Mouse (Mus musculus) lung, embryonic 15.5 days (tissue): ENCODE data around the gene Obsl1. TPM values are rescaled to one million over a fixed set of nuclear protein-coding genes. Genes with fewer than 3 reads are reported as not detected.

Experiments used
- ATAC-seq: fragments of 200-750 bp; cut with Nextera tagmentation; 2 replicates; pipeline ENCODE4 v1.8.0; 2017; ENCODE audit warnings: moderate number of reproducible peaks, borderline replicate concordance; ENCODE audit not compliant: low FRiP score, low TSS enrichment; ENCODE audit errors: extremely low read depth
- H3K27ac ChIP-seq: fragments of 300-500 bp; sonication (generic); 2 replicates; pipeline ENCODE4 v1.5.1; 2015; ENCODE audit warnings: moderate library complexity, mild to moderate bottlenecking, inconsistent platforms
- H3K27me3 ChIP-seq: fragments of 300-500 bp; sonication (generic); 2 replicates; pipeline ENCODE4 v1.6.1; 2015; ENCODE audit warnings: inconsistent platforms
- H3K36me3 ChIP-seq: fragments of 300-500 bp; sonication (generic); 2 replicates; pipeline ENCODE4 v1.6.1; 2015; ENCODE audit warnings: inconsistent platforms
- H3K4me1 ChIP-seq: fragments of 300-500 bp; sonication (generic); 2 replicates; pipeline ENCODE4 v1.6.1; 2015; ENCODE audit warnings: inconsistent platforms
- H3K4me2 ChIP-seq: fragments of 300-500 bp; sonication (generic); 2 replicates; pipeline ENCODE4 v1.6.1; 2015; ENCODE audit warnings: inconsistent platforms, mild to moderate bottlenecking, moderate library complexity
- H3K4me3 ChIP-seq: fragments of 300-500 bp; sonication (generic); 2 replicates; pipeline ENCODE4 v1.5.1; 2015; ENCODE audit warnings: mild to moderate bottlenecking, inconsistent platforms
- H3K9ac ChIP-seq: fragments of 300-500 bp; sonication (generic); 2 replicates; pipeline ENCODE4 v1.6.1; 2015; ENCODE audit warnings: inconsistent platforms
- H3K9me3 ChIP-seq: fragments of 300-500 bp; sonication (generic); 2 replicates; pipeline ENCODE4 v1.6.1; 2016; ENCODE audit warnings: inconsistent platforms
- WGBS: fragments of 180-500 bp; shearing (Covaris S2); methylation state at CpG from one replicate; pipeline ENCODE4 v1.1.7; 2015; 5-methylcytosine and 5-hydroxymethylcytosine counted together
- polyA plus RNA-seq: library from polyadenylated mRNA; unstranded; fragments of >200 nt; fragmentation: Nextera tagmentation; extraction: Ambion mirVana; gene quantifications from 2 replicates; pipeline ENCODE4 v1.2.1, GENCODE M21; 2015

Obsl1 gene
- 74.0 and 77.9 TPM in 2 replicates for polyA plus RNA-seq

- Histone ChIP-seq H3K36me3 (peaks cover 25% of the 10 kb centered on the region), H3K4me1 (peaks cover 39% of the 10 kb centered on the region), H3K27me3 (no peaks in the 10 kb centered on the region), H3K27ac (peak within 1 kb of the TSS; percentile 98), H3K9ac (peak within 1 kb of the TSS; percentile 99), H3K9me3 (no peaks in the 10 kb centered on the region), H3K4me2 (peak within 1 kb of the TSS; percentile 79), H3K4me3 (peak within 1 kb of the TSS; percentile 79)
- peak; percentile 94 for ATAC-seq
- under 1% methylated on average over 63 of the region's 65 CpGs for WGBS
Observed at GRCm38 (mm10) chr1:75505956-75506831, at the start of gene Obsl1. Gene Obsl1, minus strand, starts transcription at chr1:75506452.

GRCm38 (mm10) chr1:75555680-75556079, 49.4 kb upstream of the Obsl1 start:
- H3K9me3 ChIP-seq = no peaks in the 10 kb centered on the region
- H3K27ac ChIP-seq = no peak overlapping the region
- peaks cover 10% of the 10 kb centered on the region; the same call in 1 of the 2 replicates for H3K36me3 ChIP-seq
- peaks cover 3% of the 10 kb centered on the region; the same call in 1 of the 2 replicates for H3K27me3 ChIP-seq
- H3K4me2 ChIP-seq = no peak overlapping the region
- no peak overlapping the region for H3K4me3 ChIP-seq
- H3K4me1 ChIP-seq = peaks cover 7% of the 10 kb centered on the region
- 86% methylated on average over 7 of the region's 7 CpGs for WGBS
- no peak overlapping the region for H3K9ac ChIP-seq
- ATAC-seq = no peak

DNA sequence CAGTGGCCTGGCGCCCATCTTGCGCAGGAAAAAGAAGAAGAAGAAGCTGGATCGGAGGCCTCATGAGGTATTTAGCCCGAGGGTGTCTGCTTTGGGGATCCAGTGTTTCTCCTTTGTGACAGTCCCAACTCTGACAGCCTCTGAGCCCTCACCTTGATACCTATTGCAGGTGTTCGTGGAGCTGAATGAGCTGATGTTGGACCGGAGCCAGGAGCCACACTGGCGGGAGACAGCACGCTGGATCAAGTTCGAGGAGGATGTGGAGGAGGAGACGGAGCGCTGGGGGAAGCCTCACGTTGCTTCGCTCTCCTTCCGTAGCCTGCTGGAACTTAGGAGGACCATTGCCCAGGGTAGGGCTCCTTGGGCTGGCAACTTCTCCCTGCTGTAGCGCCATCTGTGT, 44.3 kb upstream of the Obsl1 start:
- peaks cover 11% of the 10 kb centered on the region for H3K4me1 ChIP-seq
- H3K9me3 ChIP-seq = no peaks in the 10 kb centered on the region
- H3K4me3 ChIP-seq = no peak overlapping the region
- WGBS = 76% methylated on average over 15 of the region's 15 CpGs
- no peak overlapping the region for H3K4me2 ChIP-seq
- H3K27ac ChIP-seq = no peak overlapping the region
- ATAC-seq = no peak
- peaks cover 10% of the 10 kb centered on the region; the same call in 1 of the 2 replicates for H3K36me3 ChIP-seq
- H3K27me3 ChIP-seq = peaks cover 5% of the 10 kb centered on the region; the same call in 1 of the 2 replicates
- no peak overlapping the region for H3K9ac ChIP-seq

- Histone ChIP-seq H3K36me3 (peaks cover 5% of the 10 kb centered on the region; the same call in 1 of the 2 replicates), H3K9me3 (no peaks in the 10 kb centered on the region), H3K9ac (no peak overlapping the region), H3K4me2 (no peak overlapping the region), H3K27me3 (peaks cover 5% of the 10 kb centered on the region; the same call in 1 of the 2 replicates), H3K27ac (no peak overlapping the region), H3K4me1 (peaks cover 11% of the 10 kb centered on the region), H3K4me3 (no peak overlapping the region)
- 63% methylated on average over 17 of the region's 17 CpGs for WGBS
- no peak for ATAC-seq
Observed at GRCm38 (mm10) chr1:75549289-75550279, 43.3 kb upstream of the Obsl1 start.

- Histone ChIP-seq H3K4me3 (no peak overlapping the region), H3K9me3 (no peaks in the 10 kb centered on the region), H3K36me3 (peaks cover 5% of the 10 kb centered on the region; the same call in 1 of the 2 replicates), H3K27ac (no peak overlapping the region), H3K4me1 (peaks cover 11% of the 10 kb centered on the region), H3K4me2 (no peak overlapping the region), H3K9ac (no peak overlapping the region), H3K27me3 (peaks cover 5% of the 10 kb centered on the region; the same call in 1 of the 2 replicates)
- no peak for ATAC-seq
- 85% methylated on average over 17 of the region's 17 CpGs for WGBS
Observed at GRCm38 (mm10) chr1:75548871-75549270, 42.6 kb upstream of the Obsl1 start.

DNA sequence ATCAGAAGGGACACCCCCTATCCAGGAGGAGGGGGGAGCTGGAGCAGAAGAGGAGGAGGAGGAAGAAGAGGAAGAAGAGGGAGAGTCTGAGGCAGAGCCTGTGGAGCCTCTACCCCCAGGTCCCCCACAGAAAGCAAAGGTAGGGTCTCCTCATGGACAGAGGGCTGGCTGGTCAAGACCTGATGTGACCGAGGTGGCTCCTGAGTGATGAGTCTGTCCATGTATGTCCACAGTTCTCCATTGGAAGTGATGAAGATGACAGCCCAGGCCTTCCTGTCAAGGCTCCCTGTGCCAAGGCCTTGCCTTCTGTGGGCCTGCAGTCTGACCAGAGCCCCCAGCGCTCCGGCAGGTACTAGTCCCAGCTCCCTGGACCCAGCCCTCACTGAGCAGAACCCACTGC, 41.8 kb upstream of the Obsl1 start:
- H3K4me1 ChIP-seq = peaks cover 11% of the 10 kb centered on the region
- H3K4me3 ChIP-seq = no peak overlapping the region
- H3K27ac ChIP-seq = no peak overlapping the region
- no peak overlapping the region for H3K9ac ChIP-seq
- H3K36me3 ChIP-seq = peaks cover 5% of the 10 kb centered on the region; the same call in 1 of the 2 replicates
- H3K9me3 ChIP-seq = no peaks in the 10 kb centered on the region
- ATAC-seq = no peak
- peaks cover 5% of the 10 kb centered on the region; the same call in 1 of the 2 replicates for H3K27me3 ChIP-seq
- WGBS = 90% methylated on average over 3 of the region's 3 CpGs
- no peak overlapping the region for H3K4me2 ChIP-seq

DNA sequence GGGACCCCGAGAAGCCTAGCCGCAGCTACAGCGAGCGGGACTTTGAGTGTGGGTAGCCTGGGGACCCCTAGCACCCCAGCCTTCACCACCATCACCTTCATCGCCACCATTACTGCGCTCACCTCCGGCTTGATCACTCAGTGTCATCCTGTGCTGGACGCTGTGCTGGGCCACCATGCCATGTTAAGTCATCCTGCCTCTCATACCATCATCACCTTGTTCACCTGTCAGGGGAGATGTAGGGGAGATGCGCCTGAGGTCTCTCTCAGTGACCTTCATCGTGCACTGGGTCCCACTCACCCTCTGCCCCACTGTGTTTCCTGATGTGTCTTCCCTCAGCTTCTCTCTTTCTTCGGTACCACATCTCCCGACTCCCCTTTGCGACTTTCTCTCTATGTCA, 41.1 kb upstream of the Obsl1 start:
- H3K4me2 ChIP-seq = peak overlapping the region; percentile 83; the same call in 1 of the 2 replicates
- peaks cover 11% of the 10 kb centered on the region for H3K4me1 ChIP-seq
- no peak overlapping the region for H3K9ac ChIP-seq
- no peak for ATAC-seq
- 92% methylated on average over 13 of the region's 13 CpGs for WGBS
- peaks cover 5% of the 10 kb centered on the region; the same call in 1 of the 2 replicates for H3K27me3 ChIP-seq
- H3K9me3 ChIP-seq = no peaks in the 10 kb centered on the region
- H3K27ac ChIP-seq = no peak overlapping the region
- peak overlapping the region; percentile 73; the same call in 1 of the 2 replicates for H3K4me3 ChIP-seq
- H3K36me3 ChIP-seq = peaks cover 5% of the 10 kb centered on the region; the same call in 1 of the 2 replicates

GRCm38 (mm10) chr1:75545965-75546956, 40.0 kb upstream of the Obsl1 start, which contains the start of gene Slc4a3:
Gene Slc4a3, plus strand, starts transcription at chr1:75546266.
- peak within 1 kb of the TSS; percentile 73 for H3K4me3 ChIP-seq
- H3K36me3 ChIP-seq = no peaks in the 10 kb centered on the region
- WGBS = 2% methylated on average over 54 of the region's 64 CpGs
- peak; percentile 82 for ATAC-seq
- peaks cover 5% of the 10 kb centered on the region; the same call in 1 of the 2 replicates for H3K27me3 ChIP-seq
- H3K4me1 ChIP-seq = peaks cover 11% of the 10 kb centered on the region
- H3K4me2 ChIP-seq = peak within 1 kb of the TSS; percentile 83
- peak within 1 kb of the TSS; percentile 78 for H3K9ac ChIP-seq
- no peaks in the 10 kb centered on the region for H3K9me3 ChIP-seq
- peak within 1 kb of the TSS; percentile 65 for H3K27ac ChIP-seq

- H3K36me3 ChIP-seq = no peaks in the 10 kb centered on the region
- no peaks in the 10 kb centered on the region for H3K9me3 ChIP-seq
- peaks cover 11% of the 10 kb centered on the region for H3K4me1 ChIP-seq
- H3K4me3 ChIP-seq = no peak overlapping the region
- WGBS = 77% methylated on average over 6 of the region's 6 CpGs
- no peak for ATAC-seq
- peaks cover 5% of the 10 kb centered on the region; the same call in 1 of the 2 replicates for H3K27me3 ChIP-seq
- no peak overlapping the region for H3K9ac ChIP-seq
- no peak overlapping the region for H3K4me2 ChIP-seq
- no peak overlapping the region for H3K27ac ChIP-seq
Observed at GRCm38 (mm10) chr1:75544351-75544750, 38.1 kb upstream of the Obsl1 start.

GRCm38 (mm10) chr1:75541496-75541895, 35.2 kb upstream of the Obsl1 start:
- Histone ChIP-seq H3K27ac (no peak overlapping the region), H3K4me1 (peaks cover 4% of the 10 kb centered on the region), H3K9ac (no peak overlapping the region), H3K36me3 (no peaks in the 10 kb centered on the region), H3K27me3 (no peaks in the 10 kb centered on the region), H3K4me2 (no peak overlapping the region), H3K4me3 (no peak overlapping the region), H3K9me3 (no peaks in the 10 kb centered on the region)
- ATAC-seq = no peak
- WGBS = 89% methylated on average over 7 of the region's 7 CpGs
